Comparison of ENCODE assay signal across 28 mouse cellular contexts in genomic region chr13:36361419-36361818, GRCm38 (mm10).
"Had no signal": no experiment of that assay in that cellular context is flagged by ENCODE, and none has a peak within 500 bp of the region (broad histone marks: within the 10 kb centered on the region; RNA-seq: fewer than 3 reads in every experiment).

No protein-coding gene starts in this region.

- H3K36me3 ChIP-seq: embryonic facial prominence, embryonic 10.5 days; embryonic facial prominence, embryonic 12.5 days; embryonic facial prominence, embryonic 13.5 days; embryonic facial prominence, embryonic 15.5 days; forebrain, embryonic 10.5 days; forebrain, embryonic 12.5 days; forebrain, embryonic 15.5 days had no signal

- H3K27me3 ChIP-seq: embryonic facial prominence, embryonic 12.5 days; embryonic facial prominence, embryonic 13.5 days; embryonic facial prominence, embryonic 15.5 days; forebrain, embryonic 12.5 days; forebrain, embryonic 13.5 days; forebrain, embryonic 15.5 days had no signal

- H3K4me2 ChIP-seq: embryonic facial prominence, embryonic 12.5 days; embryonic facial prominence, embryonic 13.5 days; embryonic facial prominence, embryonic 15.5 days; forebrain, embryonic 12.5 days; forebrain, embryonic 13.5 days; forebrain, embryonic 15.5 days had no signal

- H3K9me3 ChIP-seq: embryonic facial prominence, embryonic 10.5 days; embryonic facial prominence, embryonic 12.5 days; embryonic facial prominence, embryonic 13.5 days; embryonic facial prominence, embryonic 15.5 days; forebrain, embryonic 10.5 days; forebrain, embryonic 12.5 days; forebrain, embryonic 13.5 days; forebrain, embryonic 15.5 days had no signal

- H3K9ac ChIP-seq: embryonic facial prominence, embryonic 12.5 days; embryonic facial prominence, embryonic 13.5 days; embryonic facial prominence, embryonic 15.5 days; forebrain, embryonic 12.5 days; forebrain, embryonic 13.5 days; forebrain, embryonic 15.5 days; forebrain, postnatal 0 days had no signal

- H3K4me1 ChIP-seq: embryonic facial prominence, embryonic 10.5 days; embryonic facial prominence, embryonic 12.5 days; embryonic facial prominence, embryonic 13.5 days; embryonic facial prominence, embryonic 15.5 days; forebrain, embryonic 13.5 days; forebrain, embryonic 15.5 days had no signal

- H3K27ac ChIP-seq: embryonic facial prominence, embryonic 10.5 days; embryonic facial prominence, embryonic 12.5 days; embryonic facial prominence, embryonic 13.5 days; embryonic facial prominence, embryonic 15.5 days; forebrain, embryonic 10.5 days; forebrain, embryonic 12.5 days; forebrain, embryonic 13.5 days; forebrain, embryonic 15.5 days; gastrocnemius, adult 2 months; heart, adult 2 months had no signal

- DNase-seq: cerebellum, adult 8-10 months; cerebellum, adult 9-10 months; cerebellum, adult 9-11 months; cerebellum, postnatal 10 days; cerebellum, postnatal 14 days; cerebellum, postnatal 25 days; cerebellum, postnatal 36 days; embryo, embryonic 11 days; forebrain, postnatal 0 days; gastrocnemius, adult 2 months; gastrocnemius, postnatal 10 days; gastrocnemius, postnatal 14 days; gastrocnemius, postnatal 25 days; gastrocnemius, postnatal 36 days; heart, adult 11 months; heart, adult 18-20 months; heart, adult 2 months had no signal

- ATAC-seq: forebrain, embryonic 13.5 days; forebrain, embryonic 14.5 days; forebrain, embryonic 15.5 days; forebrain, embryonic 16.5 days; forebrain, postnatal 0 days had no signal

- H3K4me3 ChIP-seq: embryonic facial prominence, embryonic 10.5 days; embryonic facial prominence, embryonic 12.5 days; embryonic facial prominence, embryonic 13.5 days; embryonic facial prominence, embryonic 15.5 days; erythroblast, embryonic 14.5 days; forebrain, embryonic 10.5 days; forebrain, embryonic 12.5 days; forebrain, embryonic 13.5 days; forebrain, embryonic 15.5 days; gastrocnemius, adult 2 months; heart, adult 2 months had no signal
